Mouse (Mus musculus) urinary bladder, postnatal 4 days (tissue): ENCODE data around the gene Prss33.
"Not testable (repeated sequence)": the region's sequence is repeated elsewhere in the genome, so short reads cannot be mapped to it uniquely, and the experiment has no call there.

ENCODE experiments used
- DNase-seq, 2 experiments: peaks; one replicate each; pipeline ENCODE4 v3.0.0; 2021 to 2022; ENCODE audit warnings: low spot score in 2 of 2

Prss33 gene

DNA sequence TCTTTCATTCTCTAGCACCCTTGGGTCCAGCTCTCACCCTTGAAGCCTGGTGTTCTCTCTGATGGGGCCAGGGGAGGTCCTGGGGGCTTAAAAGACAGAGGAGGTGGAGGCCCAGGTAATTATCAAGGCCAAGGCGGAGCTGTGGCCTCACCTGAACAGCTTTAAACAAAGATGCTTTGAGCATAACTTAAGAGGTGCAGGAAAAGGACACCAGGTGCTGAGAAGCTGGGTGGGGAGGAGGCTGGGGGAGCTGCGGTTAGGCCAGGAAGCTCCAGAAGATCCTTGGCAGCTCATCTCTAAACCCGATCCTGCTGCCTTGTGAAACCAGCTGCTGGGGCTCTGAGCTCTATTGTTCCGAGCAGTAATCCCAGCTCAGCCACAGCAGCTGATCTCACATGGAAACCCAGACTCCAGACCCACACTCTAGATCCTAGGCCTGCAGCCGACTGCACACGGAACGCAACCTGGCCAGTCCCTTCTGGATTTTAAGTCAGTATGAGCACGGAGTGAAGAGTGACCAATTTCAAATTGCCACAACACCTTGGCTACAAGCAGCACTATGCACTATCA is at the start of gene Prss33:
Gene Prss33, minus strand, starts transcription at position 51 of the 570 bp plus-strand sequence.
- no peak for DNase-seq

DNA sequence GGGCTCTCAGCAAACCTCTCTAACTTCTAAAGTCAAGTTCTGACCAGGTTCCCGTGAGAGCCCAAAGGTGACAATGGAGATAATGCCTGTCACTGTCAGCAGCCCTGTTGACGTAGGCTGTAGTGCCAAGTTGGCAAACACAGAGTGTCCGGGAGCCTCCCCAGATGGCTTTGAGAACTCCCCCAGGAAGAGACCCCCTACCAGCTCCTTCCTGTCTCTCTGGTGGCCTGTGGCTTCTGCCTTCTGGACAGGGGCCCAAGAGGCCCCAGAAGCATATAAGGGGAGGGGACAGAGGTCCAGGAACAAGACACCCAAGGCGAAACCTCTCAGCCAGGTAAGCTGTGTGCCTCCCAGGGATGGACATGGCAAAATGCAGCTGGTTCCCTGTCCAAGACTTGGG is 44.7 kb upstream of the Prss33 start, which contains the start of the genes Dcpp1 and Dcpp2:
Gene Dcpp1, plus strand, starts transcription at position 301 of the 400 bp plus-strand sequence.
Gene Dcpp2, plus strand, starts transcription at position 305 of the 400 bp plus-strand sequence.
- not testable (repeated sequence) for DNase-seq

DNA sequence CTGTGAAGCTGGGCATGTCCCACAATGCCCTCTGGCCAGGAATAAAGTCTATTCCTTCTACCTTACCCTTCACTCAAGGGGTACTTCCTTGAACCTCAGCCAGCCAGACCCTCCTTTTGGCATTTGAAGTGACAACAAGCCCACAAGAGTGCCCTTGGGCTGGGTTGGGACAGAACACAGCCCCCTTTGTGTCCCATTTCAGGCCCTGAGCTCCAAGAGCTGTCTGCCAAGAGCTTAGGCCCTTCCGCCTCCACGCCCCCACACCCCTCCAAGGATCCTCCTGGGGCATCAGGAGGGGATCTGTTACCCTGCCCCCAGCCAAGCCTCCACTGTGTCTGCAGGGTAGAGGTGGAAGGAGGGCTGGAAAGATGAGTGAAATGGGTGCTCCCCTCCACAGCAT is 41.3 kb upstream of the Prss33 start:
- peak in 1 of 2 experiments; percentile 33 for DNase-seq

GRCm38 (mm10) chr17:23876741-23877140 is 40.9 kb upstream of the Prss33 start:
- no peak for DNase-seq

DNA sequence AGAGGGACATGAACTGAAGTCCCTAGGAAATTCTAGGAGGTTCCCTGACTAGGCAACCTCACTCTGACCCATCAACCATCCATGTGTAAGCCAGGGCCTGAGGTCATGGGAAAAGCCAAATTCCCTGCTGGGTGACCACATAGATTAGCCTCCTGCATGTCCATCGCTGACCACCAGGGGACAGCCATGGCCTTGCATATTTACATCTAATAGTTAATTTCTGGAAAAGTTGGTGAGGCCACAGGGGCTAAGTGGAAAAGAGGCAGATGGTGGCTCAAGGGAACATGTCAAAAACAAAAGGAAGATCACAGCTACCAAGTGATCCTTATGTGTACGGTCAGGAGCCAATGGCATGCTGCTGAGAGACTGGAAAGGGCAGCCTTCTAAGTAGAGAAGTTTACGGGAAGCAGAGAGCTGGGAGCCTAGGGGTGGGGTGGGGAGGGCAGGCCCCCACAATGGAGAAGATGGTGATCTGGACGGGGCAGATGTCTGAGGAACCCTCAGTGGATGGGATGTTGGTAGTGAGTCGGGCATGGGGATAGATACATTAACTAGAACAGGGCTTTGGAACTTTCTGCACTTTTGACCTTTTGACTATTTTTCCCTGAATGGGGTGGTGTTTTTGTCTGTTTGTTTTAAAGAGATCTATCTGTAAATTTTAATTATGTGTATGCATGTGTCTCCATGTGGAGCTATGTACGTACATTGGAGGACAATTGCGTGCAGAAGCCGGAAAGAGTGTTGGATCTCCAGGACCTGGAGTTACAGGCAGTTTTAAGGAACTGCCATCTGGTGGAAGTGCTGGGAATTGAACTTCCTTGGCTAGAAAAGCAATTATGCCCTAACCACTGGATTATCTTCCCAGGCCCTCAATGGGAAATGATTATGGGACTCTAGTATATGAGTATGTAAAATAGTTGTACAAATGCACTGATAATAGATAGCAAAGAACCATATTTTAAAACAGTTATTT is 38.3 kb upstream of the Prss33 start:
- DNase-seq, result no peak

DNA sequence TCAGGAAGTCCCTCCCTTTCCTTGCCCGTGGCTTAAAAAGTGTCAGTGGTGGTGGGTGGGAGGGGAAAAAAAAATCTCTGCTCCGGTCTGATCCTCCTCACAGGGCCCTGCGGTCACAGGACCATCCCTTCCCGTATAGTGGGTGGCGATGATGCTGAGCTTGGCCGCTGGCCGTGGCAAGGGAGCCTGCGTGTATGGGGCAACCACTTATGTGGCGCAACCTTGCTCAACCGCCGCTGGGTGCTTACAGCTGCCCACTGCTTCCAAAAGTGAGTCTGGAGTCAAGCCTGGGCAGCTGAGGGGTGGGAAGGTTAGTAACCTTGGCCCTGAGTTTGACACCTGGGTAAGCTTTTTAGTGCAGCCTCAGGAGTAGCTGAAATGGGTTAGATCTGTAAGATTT is 32.7 kb upstream of the Prss33 start:
- DNase-seq, result no peak

DNA sequence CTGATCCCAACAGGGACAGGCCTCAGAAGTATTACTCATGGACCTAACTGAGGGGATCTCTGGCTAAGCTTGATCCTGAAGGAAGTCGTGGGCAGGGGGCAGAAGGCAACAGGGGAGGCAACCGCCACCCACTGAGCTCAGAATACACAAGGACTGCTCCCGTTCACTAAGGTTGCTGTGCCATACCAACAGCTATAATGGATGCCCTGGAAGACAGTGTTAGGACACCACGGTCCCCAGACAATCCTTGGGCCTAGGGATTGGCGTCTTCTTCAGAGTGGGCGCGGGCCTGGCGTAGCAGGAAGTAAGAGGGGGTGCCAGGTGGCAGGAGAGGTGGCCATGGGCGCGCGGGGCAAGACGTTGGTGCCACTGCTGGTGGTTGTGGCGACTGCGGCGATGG is 31.9 kb upstream of the Prss33 start, which contains the start of gene Prss21:
Gene Prss21, plus strand, starts transcription at position 301 of the 400 bp plus-strand sequence.
- DNase-seq, result no peak

DNA sequence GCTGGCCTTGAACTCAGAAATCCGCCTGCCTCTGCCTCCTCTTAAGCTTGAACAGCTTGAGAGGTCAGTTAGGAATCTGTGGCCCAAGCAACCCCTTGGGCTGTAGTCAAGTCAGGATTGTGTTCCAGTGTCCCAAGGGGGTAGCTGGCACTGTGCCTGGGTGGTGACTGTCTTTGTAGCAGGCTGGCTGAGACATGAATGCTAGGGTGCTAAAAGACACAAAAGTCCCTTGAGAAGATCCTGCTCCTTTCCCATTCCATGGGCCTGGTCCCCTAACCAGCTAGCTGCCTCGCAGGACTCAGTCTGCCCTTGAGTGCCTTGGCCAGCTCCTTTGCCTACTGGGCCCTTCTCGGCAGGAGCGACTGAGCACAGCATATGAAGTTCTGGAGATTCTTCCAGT is 27.1 kb upstream of the Prss33 start:
- no peak for DNase-seq

DNA sequence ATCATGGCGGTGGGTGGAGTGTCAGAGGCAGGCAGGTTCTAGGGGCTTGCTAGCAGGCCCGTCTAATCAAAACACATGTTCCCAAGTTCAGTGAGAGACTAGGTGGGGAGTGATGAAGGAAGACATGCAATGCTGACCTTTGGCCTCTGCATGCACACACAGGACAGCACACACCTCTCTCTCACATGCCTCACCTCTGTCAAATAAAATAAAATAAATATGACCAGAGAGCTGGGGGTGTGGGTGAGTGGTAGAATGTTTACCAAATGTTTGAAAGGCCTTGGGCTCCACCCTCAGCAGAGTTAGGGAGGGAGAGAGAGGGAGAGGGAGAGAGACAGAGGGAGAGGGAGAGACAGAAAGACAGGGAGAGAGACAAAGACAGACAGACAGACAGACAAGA is 22.1 kb upstream of the Prss33 start:
- DNase-seq, result no peak

GRCm38 (mm10) chr17:23857193-23857592 is 21.3 kb upstream of the Prss33 start:
- DNase-seq, result no peak

DNA sequence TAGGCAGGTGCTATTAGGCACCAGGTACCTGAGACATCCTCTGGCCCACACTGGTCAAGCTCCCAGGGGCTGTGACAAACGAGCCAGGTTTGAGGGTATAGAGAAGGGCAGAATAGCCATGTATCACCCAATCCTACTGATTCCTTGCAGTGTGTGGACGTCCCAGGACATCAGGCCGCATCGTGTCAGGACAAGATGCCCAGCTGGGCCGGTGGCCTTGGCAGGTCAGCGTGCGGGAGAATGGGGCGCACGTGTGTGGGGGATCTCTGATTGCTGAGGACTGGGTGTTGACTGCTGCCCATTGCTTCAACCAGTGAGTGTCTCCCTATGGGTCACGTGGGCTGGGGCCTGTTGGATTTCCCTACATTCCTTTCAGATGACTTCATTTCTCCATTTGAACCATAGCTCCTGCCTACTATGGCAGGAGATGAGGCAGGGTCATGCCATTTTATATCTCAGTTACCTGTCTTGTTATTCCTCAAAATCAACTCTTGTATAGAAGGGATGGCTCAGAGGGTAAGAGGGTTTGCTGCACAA is 18.4 kb upstream of the Prss33 start:
- no peak for DNase-seq

DNA sequence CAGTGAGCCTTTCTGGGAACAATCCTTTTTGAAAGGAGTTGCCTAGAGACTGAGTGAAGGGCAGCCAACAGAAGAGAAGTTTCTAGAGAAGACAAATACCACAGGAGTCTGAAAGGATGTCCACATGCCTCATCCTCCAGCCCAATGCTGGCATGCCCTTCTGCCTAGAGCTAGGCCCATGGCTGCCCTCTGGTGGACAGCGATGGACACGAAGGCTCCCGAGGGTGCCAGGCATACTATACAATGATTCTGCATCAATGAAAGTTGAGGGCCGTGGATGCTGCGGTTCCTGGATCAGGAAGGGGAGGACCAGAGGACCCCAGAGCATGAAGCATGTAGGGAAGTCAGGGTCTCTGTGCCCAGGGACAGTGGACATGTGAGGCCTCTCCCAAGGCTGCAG is 17.4 kb upstream of the Prss33 start:
- no peak for DNase-seq

- DNase-seq, result peak in 1 of 2 experiments; percentile 55
Measured at GRCm38 (mm10) chr17:23850853-23851749, 15.2 kb upstream of the Prss33 start.

- no peak for DNase-seq
Measured at GRCm38 (mm10) chr17:23850028-23850427, 14.2 kb upstream of the Prss33 start.

DNA sequence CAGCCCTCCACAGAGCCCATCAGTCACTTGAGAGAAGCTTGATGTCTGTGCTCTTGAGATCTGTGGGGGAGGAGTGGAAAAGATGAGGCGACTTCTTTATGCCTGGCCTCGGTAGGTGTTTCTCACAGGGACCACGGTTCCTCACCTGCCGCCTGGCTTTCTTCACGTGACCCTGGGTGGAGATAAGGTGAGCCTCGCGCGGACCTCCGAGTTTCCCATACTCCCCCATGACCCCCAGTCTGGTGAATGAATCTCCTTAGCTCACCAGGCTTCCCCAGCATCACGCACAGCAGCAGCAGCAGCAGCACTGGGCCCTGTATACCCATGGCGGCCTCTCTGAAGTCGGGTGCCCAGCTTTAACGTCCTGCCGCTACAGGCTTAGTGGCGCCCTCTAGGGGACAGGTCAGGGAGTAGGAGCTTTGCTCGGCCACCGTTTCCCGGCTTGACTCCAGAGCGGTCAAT is 8.0 kb upstream of the Prss33 start, which contains the start of the genes Prss32 and Prss41:
Gene Prss32, plus strand, starts transcription at position 44 of the 462 bp plus-strand sequence.
Gene Prss41, minus strand, starts transcription at position 361 of the 462 bp plus-strand sequence.
- no peak for DNase-seq

DNA sequence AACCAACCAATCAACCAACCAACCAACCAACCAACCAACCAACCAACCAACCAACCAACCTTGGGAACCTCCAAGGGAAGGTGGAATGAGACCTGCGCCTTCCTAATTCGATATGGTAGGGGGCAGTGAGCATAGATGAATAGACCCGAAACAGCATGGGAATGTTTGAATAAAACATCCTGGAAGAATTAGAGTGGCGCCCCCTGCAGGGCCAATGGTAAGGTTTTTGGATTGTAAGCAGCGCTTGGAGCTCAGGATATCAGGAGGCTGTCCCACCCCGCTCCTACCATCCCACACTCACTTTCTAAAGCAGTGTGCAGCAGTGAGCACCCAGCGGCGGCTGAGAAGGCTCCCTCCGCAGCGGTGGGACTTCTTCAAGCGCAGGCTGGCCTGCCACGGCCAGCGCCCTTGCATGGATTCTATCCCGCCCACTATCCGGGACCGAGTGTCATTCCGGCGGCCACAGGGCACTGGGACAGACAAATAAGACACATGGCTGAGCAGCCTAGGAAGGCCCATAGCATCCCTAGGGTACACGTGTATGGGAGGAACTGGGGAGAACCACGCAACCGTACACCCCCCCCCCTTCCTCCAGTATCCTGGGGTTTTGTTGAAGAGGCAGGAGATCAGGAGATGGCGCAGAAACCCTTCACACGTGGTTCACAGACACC is 7.4 kb upstream of the Prss33 start:
- no peak for DNase-seq

- no peak for DNase-seq
Measured at GRCm38 (mm10) chr17:23841145-23841544, 5.3 kb upstream of the Prss33 start.

GRCm38 (mm10) chr17:23831201-23831600 is 4.7 kb downstream of the Prss33 start:
- no peak for DNase-seq

GRCm38 (mm10) chr17:23829064-23829619 is 6.7 kb downstream of the Prss33 start, which contains the start of gene Elob:
TSS of gene Elob (minus strand) at chr17:23829136.
- peak; percentile 80 to 81 for DNase-seq
